Mouse (Mus musculus) frontal cortex, postnatal 10 days (tissue): ENCODE measurements around the gene Ern1.
"Not testable (repeated sequence)": the region's sequence is repeated elsewhere in the genome, so short reads cannot be mapped to it uniquely, and the experiment has no call there.

Source experiments
- DNase-seq, 2 experiments: peaks; one replicate each; pipeline ENCODE4 v3.0.0; 2022; ENCODE audit warnings: low spot score in 2 of 2, mixed read lengths in 1 of 2

Gene Ern1

GRCm38 (mm10) chr11:106502631-106503424 is 15.2 kb upstream of the Ern1 start:
- no peak for DNase-seq

- no peak for DNase-seq
These were observed 14.5 kb upstream of the Ern1 start for GRCm38 (mm10) chr11:106502159-106502505.

GRCm38 (mm10) chr11:106501308-106502158 is 13.9 kb upstream of the Ern1 start:
- DNase-seq = peak; percentile 43 to 54

GRCm38 (mm10) chr11:106500393-106501307 is 13.0 kb upstream of the Ern1 start:
- DNase-seq = peak; percentile 93 to 94

- no peak for DNase-seq
These were observed 11.2 kb upstream of the Ern1 start for GRCm38 (mm10) chr11:106498739-106499379.

- no peak for DNase-seq
These were observed 10.3 kb upstream of the Ern1 start for GRCm38 (mm10) chr11:106497926-106498325.

GRCm38 (mm10) chr11:106497009-106497408 is 9.4 kb upstream of the Ern1 start:
- DNase-seq = not testable (repeated sequence)

GRCm38 (mm10) chr11:106492984-106493669 is 5.5 kb upstream of the Ern1 start:
- DNase-seq = no peak

GRCm38 (mm10) chr11:106491393-106491792 is 3.7 kb upstream of the Ern1 start:
- peak in 1 of 2 experiments; percentile 28 for DNase-seq

GRCm38 (mm10) chr11:106490600-106490999 is 2.9 kb upstream of the Ern1 start:
- DNase-seq = not testable (repeated sequence)

GRCm38 (mm10) chr11:106490057-106490456 is 2.4 kb upstream of the Ern1 start:
- DNase-seq = no peak

GRCm38 (mm10) chr11:106489036-106489693 is 1.5 kb upstream of the Ern1 start:
- no peak for DNase-seq

- no peak for DNase-seq
These were observed 492 bp upstream of the Ern1 start for GRCm38 (mm10) chr11:106488126-106488561.

GRCm38 (mm10) chr11:106486866-106487732 is 553 bp downstream of the Ern1 start:
- DNase-seq = no peak

- DNase-seq = no peak
These were observed 1.4 kb downstream of the Ern1 start for GRCm38 (mm10) chr11:106486042-106486865.

GRCm38 (mm10) chr11:106485611-106486010 is 2.0 kb downstream of the Ern1 start:
- no peak for DNase-seq

- DNase-seq = no peak
These were observed 2.8 kb downstream of the Ern1 start for GRCm38 (mm10) chr11:106484875-106485274.

GRCm38 (mm10) chr11:106482867-106483266 is 4.8 kb downstream of the Ern1 start:
- no peak for DNase-seq
